Mouse (Mus musculus) left cerebral cortex, adult 11 months (tissue): ENCODE results near the gene Ttll3.

ENCODE experiments used
- DNase-seq: peaks from one replicate; pipeline ENCODE4 v3.0.0; 2022; ENCODE audit warnings: low spot score

The Ttll3 gene

GRCm38 (mm10) chr6:113464040-113464439 is 75.0 kb downstream of the Ttll3 start:
- DNase-seq: no peak
